Mouse (Mus musculus) ES-Bruce4 (cell line): ENCODE data around the gene Ubp1. TPM values are rescaled to one million over a fixed set of nuclear protein-coding genes. Genes with fewer than 3 reads are reported as not detected.

Experiments
- H3K27ac ChIP-seq: 2 replicates; pipeline ENCODE4 v1.5.1; 2012; ENCODE audit warnings: low read length, inconsistent platforms; ENCODE audit not compliant: insufficient read depth
- H3K27me3 ChIP-seq: 2 replicates; pipeline ENCODE4 v1.6.1; 2012; ENCODE audit warnings: mild to moderate bottlenecking, low read length, inconsistent platforms; ENCODE audit not compliant: control insufficient read depth, poor library complexity, insufficient read depth, severe bottlenecking
- H3K36me3 ChIP-seq: 2 replicates; pipeline ENCODE4 v1.6.1; 2012; ENCODE audit warnings: inconsistent platforms, mild to moderate bottlenecking, low read length, moderate library complexity; ENCODE audit not compliant: control insufficient read depth, poor library complexity, insufficient read depth, severe bottlenecking
- H3K4me1 ChIP-seq: one replicate; pipeline ENCODE4 v1.8.1; 2011; ENCODE audit warnings: low read length; ENCODE audit not compliant: control insufficient read depth, insufficient read depth
- H3K4me3 ChIP-seq: 2 replicates; pipeline ENCODE4 v1.5.1; 2011; ENCODE audit warnings: low read depth, mild to moderate bottlenecking, low read length
- H3K9ac ChIP-seq: 2 replicates; pipeline ENCODE4 v1.6.1; 2012; ENCODE audit warnings: low read depth, mild to moderate bottlenecking, inconsistent platforms; ENCODE audit not compliant: poor library complexity, severe bottlenecking
- H3K9me3 ChIP-seq: replicated peaks from 2 replicates; pipeline ENCODE4 v1.6.1; 2012; ENCODE audit warnings: mild to moderate bottlenecking, low read length, inconsistent platforms; ENCODE audit not compliant: control insufficient read depth, poor library complexity, insufficient read depth, severe bottlenecking
- CTCF ChIP-seq: IDR thresholded peaks from one replicate; pipeline ENCODE4 v1.8.1; 2011; ENCODE audit warnings: low read depth, low read length
- EP300 ChIP-seq: IDR thresholded peaks from 2 replicates; pipeline ENCODE4 v1.6.1; 2011; ENCODE audit warnings: low read depth, low read length; ENCODE audit not compliant: insufficient read depth
- POLR2A ChIP-seq: IDR thresholded peaks from one replicate; pipeline ENCODE4 v1.8.1; 2011; ENCODE audit warnings: low read length; ENCODE audit not compliant: insufficient read depth
- polyA plus RNA-seq: library from polyadenylated mRNA; stranded (reverse); fragments of >200 nt; gene quantifications from 2 replicates; pipeline ENCODE4 v1.2.4, GENCODE M21; 2011; ENCODE audit warnings: low read depth; ENCODE audit not compliant: missing spikeins, insufficient read depth, insufficient read length

The Ubp1 gene
- polyA plus RNA-seq, 1 experiment = 111 TPM

DNA sequence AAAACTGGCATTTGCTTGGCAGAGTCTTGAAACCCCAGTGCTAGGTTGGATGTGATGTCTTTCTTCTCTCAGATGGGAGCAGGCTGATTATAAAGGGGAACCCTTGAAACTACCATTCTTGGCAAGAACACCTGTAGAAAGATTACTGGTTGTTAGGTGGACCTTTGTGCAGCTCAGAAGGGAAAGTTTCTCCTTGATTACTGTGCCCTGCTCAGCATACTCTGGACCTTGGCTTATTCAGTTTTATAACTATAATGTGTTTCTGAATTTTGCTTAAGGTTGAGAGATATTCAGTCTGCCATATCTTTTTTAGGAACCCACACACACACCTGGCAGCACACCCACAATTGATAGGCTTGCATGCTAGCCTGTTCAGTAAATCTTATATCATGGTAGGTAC lies 33.0 kb downstream of the Ubp1 start:
- Histone ChIP-seq H3K4me1 (no peaks in the 10 kb centered on the region), H3K9me3 (no peaks in the 10 kb centered on the region), H3K27me3 (no peaks in the 10 kb centered on the region), H3K4me3 (no peak overlapping the region), H3K27ac (no peak overlapping the region), H3K9ac (no peak overlapping the region), H3K36me3 (peaks cover 81% of the 10 kb centered on the region)
- TF ChIP-seq CTCF (no peak), EP300 (no peak), POLR2A (no peak)

DNA sequence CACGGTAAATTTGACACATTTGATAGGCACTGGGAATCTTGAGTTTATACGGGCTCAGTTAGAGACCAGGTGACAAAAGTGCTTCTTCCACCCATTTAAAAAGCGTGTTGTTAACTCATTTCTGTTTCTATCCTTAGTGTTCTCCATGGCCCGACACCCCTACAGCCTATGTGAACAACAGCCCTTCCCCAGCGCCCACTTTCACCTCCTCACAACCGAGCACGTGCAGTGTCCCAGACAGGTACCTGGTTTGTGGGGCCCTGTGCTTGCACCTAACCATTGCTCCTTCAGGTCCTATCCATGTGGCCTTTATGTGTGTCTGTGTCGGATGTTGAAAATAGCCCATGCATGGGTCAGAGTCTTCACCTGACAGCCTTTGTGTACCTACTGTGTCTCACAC lies 33.7 kb downstream of the Ubp1 start:
- Histone ChIP-seq H3K9ac (no peak overlapping the region), H3K4me1 (no peaks in the 10 kb centered on the region), H3K27me3 (no peaks in the 10 kb centered on the region), H3K4me3 (no peak overlapping the region), H3K27ac (no peak overlapping the region; the same call in 1 of the 2 replicates), H3K36me3 (peaks cover 81% of the 10 kb centered on the region), H3K9me3 (no peaks in the 10 kb centered on the region)
- TF ChIP-seq CTCF (no peak), POLR2A (no peak), EP300 (no peak)

DNA sequence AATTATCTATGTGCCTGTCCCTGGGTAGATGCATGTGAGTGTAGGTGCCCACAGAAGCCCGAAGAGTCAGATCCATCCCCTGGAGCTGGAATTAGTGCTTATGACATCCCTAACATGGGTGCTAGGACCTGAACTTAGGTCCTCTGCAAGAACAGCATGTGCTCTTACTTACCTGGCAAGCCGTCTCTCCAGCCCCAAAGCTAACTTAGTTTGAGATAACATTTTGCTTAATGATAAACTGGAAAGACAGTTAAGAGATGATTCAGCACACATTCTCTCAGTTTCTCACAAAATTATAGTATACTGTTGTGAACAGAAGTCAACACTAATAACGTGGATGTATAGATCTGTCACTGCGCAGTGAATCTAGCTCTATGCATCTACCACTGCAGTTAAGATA lies 36.1 kb downstream of the Ubp1 start:
- H3K4me1 ChIP-seq = no peaks in the 10 kb centered on the region
- no peak overlapping the region for H3K27ac ChIP-seq
- H3K9ac ChIP-seq = no peak overlapping the region
- peaks cover 79% of the 10 kb centered on the region for H3K36me3 ChIP-seq
- no peak overlapping the region for H3K4me3 ChIP-seq
- H3K9me3 ChIP-seq = no peaks in the 10 kb centered on the region
- TF ChIP-seq POLR2A = no peak
- TF ChIP-seq EP300 = no peak
- TF ChIP-seq CTCF = no peak
- H3K27me3 ChIP-seq = no peaks in the 10 kb centered on the region

DNA sequence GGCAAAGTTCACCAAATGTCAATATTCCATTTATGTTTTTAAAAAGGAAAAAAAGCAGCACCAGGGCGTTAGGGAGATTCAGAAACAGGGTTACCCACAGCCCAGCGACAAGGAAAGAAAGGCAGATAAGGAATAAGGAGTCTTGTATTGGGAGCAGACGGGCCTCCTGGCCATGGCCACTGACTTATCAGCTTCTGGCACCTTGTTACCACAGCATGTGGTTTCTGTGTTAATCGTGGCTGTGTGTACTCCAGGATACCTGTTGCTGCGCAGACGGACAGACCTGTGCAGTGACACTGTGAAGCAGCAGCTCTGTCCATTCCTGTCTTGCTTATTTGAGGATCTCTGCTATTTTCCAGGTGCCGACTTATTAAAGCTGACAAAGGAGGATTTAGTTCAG lies 38.2 kb downstream of the Ubp1 start:
- H3K9me3 ChIP-seq = no peaks in the 10 kb centered on the region
- H3K4me3 ChIP-seq = no peak overlapping the region
- H3K36me3 ChIP-seq = peaks cover 71% of the 10 kb centered on the region
- TF ChIP-seq POLR2A = no peak
- no peak for TF ChIP-seq CTCF
- no peak for TF ChIP-seq EP300
- H3K9ac ChIP-seq = no peak overlapping the region
- no peak overlapping the region for H3K27ac ChIP-seq
- no peaks in the 10 kb centered on the region for H3K27me3 ChIP-seq
- H3K4me1 ChIP-seq = no peaks in the 10 kb centered on the region

DNA sequence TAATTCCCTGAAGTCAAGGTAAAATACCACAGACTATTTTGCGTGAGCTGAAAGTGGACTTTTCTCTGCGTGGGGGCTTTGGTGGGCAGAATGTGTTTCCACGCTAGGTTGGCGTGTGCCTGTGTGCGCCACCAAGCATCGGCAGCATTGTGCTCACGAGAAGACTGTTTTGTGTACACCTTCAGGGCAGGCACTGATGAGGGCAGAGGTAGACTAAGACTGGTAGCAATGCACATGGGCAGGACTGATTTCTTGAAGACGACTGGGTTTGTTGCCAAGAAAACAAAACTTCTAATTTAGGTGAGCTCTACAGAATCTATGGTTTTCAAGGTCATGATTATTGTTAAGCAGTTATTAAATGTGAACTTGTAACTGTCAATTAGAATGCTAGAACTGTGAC lies 38.7 kb downstream of the Ubp1 start:
- no peak overlapping the region for H3K4me3 ChIP-seq
- no peak for TF ChIP-seq CTCF
- no peak for TF ChIP-seq POLR2A
- TF ChIP-seq EP300 = no peak
- no peaks in the 10 kb centered on the region for H3K9me3 ChIP-seq
- no peak overlapping the region for H3K9ac ChIP-seq
- no peak overlapping the region for H3K27ac ChIP-seq
- no peaks in the 10 kb centered on the region for H3K4me1 ChIP-seq
- H3K36me3 ChIP-seq = peaks cover 69% of the 10 kb centered on the region
- no peaks in the 10 kb centered on the region for H3K27me3 ChIP-seq

DNA sequence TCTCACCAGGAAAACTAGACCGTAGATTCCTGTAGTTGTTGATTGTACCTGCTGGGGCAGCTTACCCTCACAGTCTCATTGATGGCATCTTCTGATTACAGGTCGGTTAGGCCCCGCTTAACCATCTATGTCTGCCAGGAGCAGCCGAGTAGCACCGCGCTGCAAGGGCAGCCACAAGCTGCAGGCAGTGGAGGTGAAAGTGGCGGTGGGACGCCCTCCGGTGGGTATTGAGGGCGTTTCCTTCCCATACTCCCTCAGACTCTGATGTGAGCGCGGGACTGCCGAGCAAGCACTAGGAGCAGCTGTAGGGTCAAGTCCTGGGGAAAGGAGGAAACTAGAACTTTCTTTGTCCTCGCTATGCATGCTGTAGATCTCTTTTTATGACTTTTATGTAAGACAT lies 39.3 kb downstream of the Ubp1 start:
- no peak overlapping the region for H3K27ac ChIP-seq

More for the DNA sequence above, 39.3 kb downstream of the Ubp1 start:
- no peak overlapping the region for H3K4me3 ChIP-seq
- no peaks in the 10 kb centered on the region for H3K4me1 ChIP-seq
- H3K27me3 ChIP-seq = no peaks in the 10 kb centered on the region
- H3K9ac ChIP-seq = no peak overlapping the region
- H3K9me3 ChIP-seq = no peaks in the 10 kb centered on the region
- peaks cover 69% of the 10 kb centered on the region for H3K36me3 ChIP-seq
- no peak for TF ChIP-seq EP300
- peak; percentile 41 for TF ChIP-seq CTCF
- TF ChIP-seq POLR2A = no peak
